Mouse (Mus musculus) lung, postnatal 25 days (tissue): ENCODE results near the gene Snta1.
"Not testable (repeated sequence)": the region's sequence is repeated elsewhere in the genome, so short reads cannot be mapped to it uniquely, and the experiment has no call there.

Experiments used
- DNase-seq: peaks from one replicate; pipeline ENCODE4 v3.0.0; 2022; ENCODE audit warnings: low spot score

The Snta1 gene

GRCm38 (mm10) chr2:154372842-154373500, 34.9 kb downstream of the Snta1 start, which contains the start of gene Cdk5rap1:
TSS of gene Cdk5rap1 (minus strand) at chr2:154373010.
- no peak for DNase-seq

- DNase-seq = peak; percentile 85
These were observed 35.6 kb downstream of the Snta1 start for GRCm38 (mm10) chr2:154372151-154372829.

GRCm38 (mm10) chr2:154367510-154367909, 40.4 kb downstream of the Snta1 start:
- DNase-seq = no peak

- not testable (repeated sequence) for DNase-seq
These were observed 53.9 kb downstream of the Snta1 start for GRCm38 (mm10) chr2:154354000-154354425.

GRCm38 (mm10) chr2:154348152-154348551, 59.7 kb downstream of the Snta1 start:
- DNase-seq = no peak

- DNase-seq = no peak
These were observed 68.5 kb downstream of the Snta1 start for GRCm38 (mm10) chr2:154339356-154339755.

GRCm38 (mm10) chr2:154338161-154338560, 69.7 kb downstream of the Snta1 start:
- DNase-seq = no peak

- no peak for DNase-seq
These were observed 72.3 kb downstream of the Snta1 start for GRCm38 (mm10) chr2:154335572-154335971.

- no peak for DNase-seq
These were observed 81.0 kb downstream of the Snta1 start for GRCm38 (mm10) chr2:154326852-154327251.
